Mouse (Mus musculus): ENCODE measurements around the gene Mcts2. TPM values are rescaled to one million over a fixed set of nuclear protein-coding genes. Genes with fewer than 3 reads are reported as not detected.

Gene Mcts2
- total and polyA plus RNA-seq, 3 experiments: 2.7 to 3.0 TPM; not detected in 1

- no peak overlapping the region for H3K27ac ChIP-seq (ENCODE audit: control insufficient read depth, low read depth, low read length)
- peaks cover 0 to 16% of the 10 kb centered on the region in 2 experiments; a peak in 2 of 4 replicates for H3K4me1 ChIP-seq (ENCODE audit: control insufficient read depth in 1 of 2, insufficient read depth in 2 of 2, low read length in 2 of 2)
- peaks cover 18% of the 10 kb centered on the region for H3K79me2 ChIP-seq (ENCODE audit: control insufficient read depth, insufficient read depth, low read length, poor library complexity)
- no peak overlapping the region for H3K9ac ChIP-seq (ENCODE audit: control insufficient read depth, low read depth, low read length, poor library complexity, severe bottlenecking)
- H3K36me3 ChIP-seq (ENCODE audit: control insufficient read depth in 1 of 2, insufficient read depth in 2 of 2, low read length in 2 of 2): peaks cover 0 to 7% of the 10 kb centered on the region in 2 experiments; a peak in 2 of 4 replicates
- no peak overlapping the region for H3K4me3 ChIP-seq (ENCODE audit: control insufficient read depth in 1 of 2, insufficient read depth in 1 of 2, low read depth in 2 of 2, low read length in 2 of 2)
- TF ChIP-seq POLR2AphosphoS2 (IDR thresholded peaks at IDR 0.05; ENCODE audit: low read length): no peak
- no peak for TF ChIP-seq MAFK (IDR thresholded peaks at IDR 0.05; ENCODE audit: borderline replicate concordance, low read depth, low read length)
- TF ChIP-seq USF1 (IDR thresholded peaks at IDR 0.05; ENCODE audit: low read depth, low read length): no peak
- TF ChIP-seq HCFC1 (IDR thresholded peaks at IDR 0.05; ENCODE audit: low read depth, low read length): no peak
- TF ChIP-seq SIN3A (IDR thresholded peaks at IDR 0.05; ENCODE audit: low read length): no peak
- no peak for TF ChIP-seq TCF12 (IDR thresholded peaks at IDR 0.05; ENCODE audit: low read depth, low read length)
- no peak for TF ChIP-seq ETS1 (IDR thresholded peaks at IDR 0.05; ENCODE audit: low read depth, low read length)
- no peak for TF ChIP-seq KAT2A (conservative IDR thresholded peaks at IDR 0.05; ENCODE audit: low read depth, low read length)
- no peaks in the 10 kb centered on the region; a peak in 1 of 4 replicates for H3K27me3 ChIP-seq (ENCODE audit: control insufficient read depth in 1 of 2, insufficient read depth in 2 of 2, low read length in 2 of 2)
- no peaks in the 10 kb centered on the region for H3K9me3 ChIP-seq (replicated peaks; ENCODE audit: insufficient read depth, low read length)
- DNase-seq (ENCODE audit: low read depth, low spot score): peak; percentile 26
Observed at GRCm38 (mm10) chr2:152733201-152733600, 46.4 kb downstream of the Mcts2 start.

- Histone ChIP-seq H3K79me2 (ENCODE audit: control insufficient read depth, insufficient read depth, low read length, poor library complexity) (peaks cover 18% of the 10 kb centered on the region), H3K9ac (ENCODE audit: control insufficient read depth, low read depth, low read length, poor library complexity, severe bottlenecking) (no peak overlapping the region), H3K27ac (ENCODE audit: control insufficient read depth, low read depth, low read length) (no peak overlapping the region), H3K27me3 (ENCODE audit: control insufficient read depth in 1 of 2, insufficient read depth in 2 of 2, low read length in 2 of 2) (no peaks in the 10 kb centered on the region; a peak in 1 of 4 replicates), H3K4me3 (ENCODE audit: control insufficient read depth in 1 of 2, insufficient read depth in 1 of 2, low read depth in 2 of 2, low read length in 2 of 2) (no peak overlapping the region), H3K4me1 (ENCODE audit: control insufficient read depth in 1 of 2, insufficient read depth in 2 of 2, low read length in 2 of 2) (peaks cover 0 to 19% of the 10 kb centered on the region in 2 experiments; a peak in 2 of 4 replicates), H3K9me3 (replicated peaks; ENCODE audit: insufficient read depth, low read length) (no peaks in the 10 kb centered on the region), H3K36me3 (ENCODE audit: control insufficient read depth in 1 of 2, insufficient read depth in 2 of 2, low read length in 2 of 2) (peaks cover 0 to 12% of the 10 kb centered on the region in 2 experiments; a peak in 2 of 4 replicates)
- TF ChIP-seq ZC3H11A (IDR thresholded peaks at IDR 0.05; ENCODE audit: low read depth, low read length): no peak
- TF ChIP-seq TAL1 (IDR thresholded peaks at IDR 0.05; ENCODE audit: low read length): no peak
- no peak for TF ChIP-seq NRF1 (IDR thresholded peaks at IDR 0.05; ENCODE audit: insufficient read depth, low read depth, low read length, poor library complexity, severe bottlenecking)
- TF ChIP-seq BHLHE40 (IDR thresholded peaks at IDR 0.05; ENCODE audit: borderline replicate concordance, low read depth, low read length): no peak
- no peak for TF ChIP-seq ZNF384 (IDR thresholded peaks at IDR 0.05; ENCODE audit: low read depth, low read length)
- TF ChIP-seq MXI1 (IDR thresholded peaks at IDR 0.05; ENCODE audit: low read depth, low read length): no peak
- no peak for TF ChIP-seq KAT2A (conservative IDR thresholded peaks at IDR 0.05; ENCODE audit: low read depth, low read length)
- TF ChIP-seq GATA1 (IDR thresholded peaks at IDR 0.05; ENCODE audit: low read depth, low read length): no peak
- no peak for TF ChIP-seq ZMIZ1 (IDR thresholded peaks at IDR 0.05; ENCODE audit: low read depth, low read length)
- no peak for TF ChIP-seq SIN3A (IDR thresholded peaks at IDR 0.05; ENCODE audit: low read length)
- no peak for DNase-seq (ENCODE audit: low read depth, low spot score)
Observed at GRCm38 (mm10) chr2:152734501-152734900, 47.7 kb downstream of the Mcts2 start.
